Mouse (Mus musculus) C2C12 (cell line): ENCODE results near the gene BC029722.

ENCODE experiments used
- CTCF ChIP-seq: IDR thresholded peaks from one replicate; pipeline ENCODE4 v1.5.1; 2011; ENCODE audit not compliant: control insufficient read depth, insufficient read depth, insufficient read length
- MYOD1 ChIP-seq: IDR thresholded peaks from one replicate; pipeline ENCODE4 v1.6.1; 2011; ENCODE audit warnings: low read depth; ENCODE audit not compliant: control insufficient read depth, insufficient read length
- MYOG ChIP-seq: IDR thresholded peaks from one replicate; pipeline ENCODE4 v1.6.1; 2011; ENCODE audit not compliant: control insufficient read depth, insufficient read length; ENCODE audit errors: extremely low read depth

DNA sequence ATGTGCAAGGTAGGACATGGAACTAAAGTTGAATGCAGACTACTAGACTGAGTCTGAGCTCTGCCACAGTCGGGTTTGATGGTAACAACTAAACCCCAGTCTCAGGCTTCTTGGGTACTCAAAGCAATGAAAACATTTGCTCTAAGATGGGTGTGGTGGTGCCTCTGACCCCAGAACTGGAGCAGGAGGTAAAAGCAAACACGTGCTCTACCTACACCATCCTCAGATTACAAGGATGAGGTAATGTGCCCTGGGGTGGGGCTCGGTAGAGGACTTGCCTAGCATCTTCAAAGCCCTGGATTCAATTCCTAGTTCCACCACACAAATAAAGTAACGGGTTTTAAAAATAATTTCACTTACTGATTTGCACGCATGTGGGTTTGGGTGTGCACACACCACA, 33.3 kb upstream of the BC029722 start:
- TF ChIP-seq CTCF (no peak), MYOG (no peak), MYOD1 (no peak)
